Mouse (Mus musculus): ENCODE results near the gene Gas7.

The Gas7 gene

DNA sequence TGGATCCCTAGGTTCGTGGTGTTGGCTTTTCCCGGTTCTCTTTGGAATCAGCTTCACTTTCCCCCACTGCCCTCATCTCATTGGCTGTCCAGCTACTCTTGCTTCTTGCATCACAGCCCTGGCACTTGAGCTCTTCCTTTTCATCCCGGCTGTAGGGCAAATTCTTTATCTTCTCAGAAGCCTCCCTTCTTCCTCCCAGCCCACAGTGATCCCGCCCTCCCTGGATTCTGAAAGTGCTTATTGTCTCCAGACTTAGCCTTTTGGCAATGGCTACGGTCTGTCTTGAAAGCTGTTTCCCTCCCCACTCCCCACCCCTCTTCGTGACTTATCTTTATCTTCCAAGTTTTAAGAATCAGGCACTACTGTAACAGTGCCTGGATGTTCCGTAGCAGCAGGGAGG, 126.3 kb downstream of the Gas7 start:
- DNase-seq: no peak

DNA sequence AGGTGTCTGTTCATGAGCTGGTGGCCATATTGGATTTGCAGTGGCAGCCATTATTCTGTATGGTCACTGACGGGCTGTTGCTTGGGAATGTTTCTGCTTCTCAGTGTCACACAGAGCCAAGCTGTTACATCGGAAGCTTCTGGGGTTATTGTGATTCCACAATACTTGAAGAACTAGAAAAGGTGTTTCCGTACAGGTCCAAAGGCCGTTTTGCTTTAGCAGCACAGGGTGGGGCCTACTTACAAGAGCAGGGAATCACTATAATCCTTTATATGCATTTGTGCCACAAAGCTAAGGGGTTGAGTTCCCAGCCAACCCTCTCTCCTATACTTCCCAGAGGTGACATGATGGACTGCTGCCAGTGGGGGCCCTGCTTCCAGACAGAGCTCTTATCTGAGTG, 127.3 kb downstream of the Gas7 start:
- no peak for DNase-seq

DNA sequence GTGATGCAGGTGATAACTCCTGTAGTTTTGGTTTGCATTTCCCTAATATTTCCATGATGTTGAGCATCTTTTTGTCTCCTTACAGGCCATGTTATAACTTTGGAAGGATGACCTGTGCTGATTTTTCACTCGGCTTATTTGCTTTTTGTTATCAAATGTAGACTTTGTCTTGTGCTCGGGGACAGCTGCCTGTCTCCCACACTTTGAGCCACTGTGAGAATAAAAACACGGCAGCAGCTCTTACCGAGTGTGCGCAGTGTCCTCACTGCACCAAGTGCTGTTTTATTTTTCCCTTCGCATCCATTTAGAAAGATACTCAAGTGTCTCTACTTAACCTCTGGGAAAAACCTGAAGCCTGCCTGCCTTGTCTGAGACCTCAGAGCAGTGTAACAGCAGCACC, 129.8 kb downstream of the Gas7 start:
- DNase-seq: no peak

DNA sequence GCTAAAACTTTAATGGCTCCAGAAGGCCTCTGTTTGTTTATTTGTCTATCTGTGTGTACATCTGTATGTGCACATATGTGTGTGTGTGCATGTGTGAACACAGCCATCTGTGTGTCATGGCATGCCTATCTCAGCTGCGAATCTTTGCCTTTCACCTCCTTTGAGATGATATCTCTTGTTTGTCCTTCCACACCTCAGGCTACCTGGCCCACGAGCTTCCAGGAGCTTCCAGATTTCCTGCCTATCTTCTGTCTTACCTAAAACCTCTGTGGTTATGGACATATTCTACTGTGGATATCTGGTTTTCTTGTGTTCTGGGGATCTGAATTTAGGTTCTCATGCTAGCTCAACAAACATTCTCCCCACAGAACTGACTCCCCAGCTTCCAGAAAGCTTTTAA, 130.4 kb downstream of the Gas7 start:
- DNase-seq: no peak

DNA sequence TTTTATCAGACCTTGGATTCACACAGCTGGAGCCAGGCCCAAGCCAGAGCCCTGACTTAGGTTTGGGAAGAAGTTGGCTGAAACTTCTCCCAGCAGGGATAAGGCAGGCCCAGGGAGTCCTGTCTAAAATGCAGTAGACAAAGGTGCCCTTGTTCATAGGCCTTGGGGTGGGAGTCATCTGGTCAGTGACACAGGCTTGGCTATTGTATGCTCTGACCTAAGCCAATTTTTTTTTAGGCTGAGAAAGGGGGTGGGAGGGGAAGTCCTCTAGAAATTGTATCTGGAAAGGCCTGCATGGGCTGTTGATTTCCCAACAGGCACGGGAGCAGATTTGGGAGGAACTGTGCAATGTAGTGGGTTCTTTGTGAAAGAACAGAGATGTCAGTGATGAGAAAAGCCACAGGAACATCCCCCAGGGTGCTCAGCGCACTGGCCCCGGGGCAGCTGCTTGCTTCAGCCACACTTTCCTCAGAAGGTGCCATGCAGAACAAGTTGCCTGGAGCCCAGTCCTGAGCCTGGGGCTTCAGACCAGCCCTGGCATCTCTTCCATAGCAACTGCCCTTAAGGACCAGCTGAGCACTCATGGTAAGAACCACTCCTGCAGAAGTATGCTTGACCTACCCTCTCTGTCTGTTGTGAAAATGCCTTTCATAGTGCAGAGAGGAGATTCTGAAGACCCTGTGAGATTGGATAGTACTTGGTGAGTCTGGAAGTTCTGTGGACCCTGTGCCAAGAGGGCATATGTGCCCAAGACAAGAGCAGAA, 131.2 kb downstream of the Gas7 start:
- no peak for DNase-seq

DNA sequence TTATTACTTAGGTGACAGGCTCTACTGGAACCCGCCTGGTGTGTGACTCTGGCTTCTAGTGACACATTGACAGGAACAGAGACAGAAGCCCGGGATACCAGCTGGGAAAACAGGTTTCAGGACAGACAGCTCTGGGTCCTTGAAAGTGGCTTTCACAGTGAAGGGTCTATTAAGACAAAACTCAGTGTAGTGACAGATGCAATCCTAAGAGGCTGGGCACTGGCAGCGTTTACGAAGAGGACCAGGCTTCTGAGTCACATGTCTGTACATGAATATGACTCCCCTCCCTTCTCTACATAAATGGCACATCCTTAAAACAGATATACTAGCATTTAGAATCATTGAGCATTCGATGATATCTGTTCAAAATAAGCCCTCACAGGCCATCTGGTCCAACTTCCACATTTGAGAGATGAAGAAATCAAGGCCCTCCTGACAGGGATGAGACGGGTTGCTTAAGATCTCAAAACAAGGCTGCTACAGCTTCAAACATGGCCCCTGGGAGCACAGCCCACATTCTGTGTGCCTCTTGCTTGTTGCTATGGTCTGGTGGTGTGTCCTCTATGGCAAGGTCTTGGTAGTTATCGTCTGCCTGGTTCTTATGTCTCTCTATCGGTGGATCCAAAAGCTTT, 133.1 kb downstream of the Gas7 start:
- DNase-seq: no peak

DNA sequence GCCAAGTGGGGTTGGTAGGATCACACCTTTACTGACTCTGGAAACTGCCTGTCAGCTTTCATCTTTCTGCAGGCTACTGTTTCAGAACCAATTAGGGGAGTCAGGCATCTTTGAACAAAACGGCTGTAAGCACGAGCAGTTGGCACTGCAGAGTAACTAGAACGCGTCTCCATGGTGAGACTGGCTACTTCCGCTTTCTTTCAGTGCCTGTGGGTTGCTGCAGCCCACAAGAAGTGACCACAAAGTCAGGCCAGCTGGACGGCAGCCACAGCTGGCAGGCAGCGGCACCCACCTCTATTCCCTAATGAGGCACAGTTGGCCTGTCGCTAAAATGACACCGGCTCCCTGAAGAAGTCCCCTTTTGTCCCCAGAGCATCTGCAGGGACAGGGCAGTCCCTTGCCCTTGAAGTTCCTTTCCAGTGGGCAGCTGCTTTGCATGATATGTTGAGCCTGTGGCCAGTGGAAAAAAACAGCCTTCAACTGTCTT, 133.6 kb downstream of the Gas7 start:
- peak; percentile 16 for DNase-seq

DNA sequence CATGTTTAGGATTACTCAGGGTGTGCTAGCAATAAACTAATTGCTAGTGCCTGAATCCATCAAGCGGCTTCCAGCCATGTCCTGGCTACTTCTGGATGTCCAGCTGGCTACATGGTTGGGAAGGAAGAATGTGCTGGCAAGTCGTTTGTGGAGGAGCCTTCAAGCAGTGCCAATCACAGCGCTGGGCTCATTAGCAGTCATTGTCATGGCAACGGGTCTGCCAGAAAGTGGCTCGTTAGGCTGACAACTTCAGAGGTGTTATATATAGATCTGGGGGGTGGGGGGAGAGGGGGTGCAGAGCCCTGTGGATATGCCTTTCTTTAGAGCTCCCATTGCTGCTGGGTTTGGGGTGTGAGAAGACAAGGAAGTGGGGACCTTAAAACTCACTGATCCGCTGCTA, 141.0 kb downstream of the Gas7 start:
- DNase-seq: no peak

DNA sequence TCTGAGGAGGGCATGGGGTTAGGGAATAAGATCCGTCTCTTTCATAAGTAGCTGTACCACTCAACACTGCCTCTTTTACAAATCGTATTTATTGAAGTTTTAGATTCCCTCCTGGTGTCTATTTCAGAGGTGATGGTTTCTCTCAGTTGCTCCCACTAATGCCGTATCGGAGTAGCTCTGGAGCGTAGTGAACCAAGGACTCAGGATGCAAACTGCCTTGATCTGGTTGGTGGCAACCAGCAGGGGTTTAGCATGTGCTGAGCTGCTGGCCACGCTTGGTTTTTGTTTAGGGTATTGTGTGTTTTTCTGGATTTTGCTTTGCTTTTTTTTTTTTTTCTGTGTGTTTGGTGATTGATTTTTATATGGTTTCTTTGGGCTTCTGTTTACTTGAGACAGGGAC, 141.6 kb downstream of the Gas7 start:
- DNase-seq: no peak

DNA sequence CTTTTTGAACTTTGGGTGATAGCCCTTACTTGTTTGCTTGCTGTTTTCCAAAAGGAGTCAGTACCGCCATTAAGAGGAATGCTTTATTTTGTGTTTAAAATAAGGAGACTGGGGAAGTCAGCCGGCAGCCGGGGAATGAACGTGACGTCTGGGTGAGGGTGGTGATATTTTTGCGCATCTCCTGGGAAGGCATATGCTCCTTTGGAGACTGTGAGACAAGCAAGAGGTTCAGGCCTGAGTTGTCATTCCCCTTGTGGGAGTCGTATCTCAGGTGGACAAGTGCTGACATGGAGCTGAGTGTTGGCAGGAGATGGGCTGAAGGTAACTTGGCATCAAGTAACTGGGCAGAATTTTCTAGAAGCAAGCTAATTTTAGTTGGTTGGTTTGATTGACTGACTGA, 142.2 kb downstream of the Gas7 start:
- no peak for DNase-seq

DNA sequence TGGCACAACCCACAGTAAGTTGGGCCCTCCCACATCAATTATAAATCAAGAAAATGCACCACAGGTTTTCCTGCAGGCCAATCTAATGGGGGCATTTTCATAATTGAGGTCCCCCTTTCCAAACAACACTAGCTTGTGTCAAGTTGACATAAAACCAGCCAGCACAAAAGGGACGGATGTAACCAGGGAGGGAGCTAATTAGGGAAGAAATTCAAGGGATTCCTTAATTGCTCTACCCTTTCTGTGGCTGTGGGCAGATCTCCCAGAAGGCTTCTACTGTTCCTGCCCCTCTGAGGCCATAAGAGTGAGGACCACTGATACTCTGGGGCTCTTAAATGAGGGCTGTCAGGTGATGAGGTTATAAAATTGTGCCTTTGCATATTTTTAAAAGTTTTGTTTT, 143.9 kb downstream of the Gas7 start:
- no peak for DNase-seq

DNA sequence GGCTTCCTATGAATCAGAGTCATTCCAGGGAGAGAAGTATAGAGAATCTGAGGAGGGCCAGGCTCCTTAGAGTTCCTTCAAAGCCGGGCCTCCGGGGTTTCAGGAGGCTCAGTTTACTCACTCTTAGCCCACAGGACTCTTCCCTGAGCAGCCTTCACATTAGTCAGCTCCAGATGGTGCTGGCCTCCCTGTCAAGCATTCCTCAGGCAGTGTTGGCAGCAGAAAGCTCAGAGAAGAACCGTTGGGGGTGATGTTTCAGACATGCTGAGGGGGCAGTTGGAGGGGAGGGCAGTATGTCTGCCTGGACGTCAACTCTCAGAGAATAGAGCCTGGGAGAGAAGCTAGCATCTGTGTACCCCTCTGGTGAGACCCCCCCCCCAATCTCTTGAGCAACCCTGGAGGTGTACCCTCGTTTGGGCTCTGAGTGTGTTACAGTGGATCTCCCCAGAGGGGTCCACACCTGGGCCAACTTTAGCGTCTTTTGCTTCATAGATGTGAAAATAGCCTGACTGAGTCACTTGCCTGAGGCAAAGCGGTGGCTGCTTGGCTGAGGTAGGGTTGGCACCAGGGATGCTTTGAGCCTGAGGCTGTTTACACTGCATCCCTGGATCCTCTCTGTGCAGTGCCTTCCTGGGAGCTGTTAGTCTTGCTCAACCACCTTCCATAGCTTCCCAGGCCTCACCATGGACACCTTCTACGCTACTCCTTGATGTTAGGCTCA, 145.6 kb downstream of the Gas7 start:
- DNase-seq: no peak

DNA sequence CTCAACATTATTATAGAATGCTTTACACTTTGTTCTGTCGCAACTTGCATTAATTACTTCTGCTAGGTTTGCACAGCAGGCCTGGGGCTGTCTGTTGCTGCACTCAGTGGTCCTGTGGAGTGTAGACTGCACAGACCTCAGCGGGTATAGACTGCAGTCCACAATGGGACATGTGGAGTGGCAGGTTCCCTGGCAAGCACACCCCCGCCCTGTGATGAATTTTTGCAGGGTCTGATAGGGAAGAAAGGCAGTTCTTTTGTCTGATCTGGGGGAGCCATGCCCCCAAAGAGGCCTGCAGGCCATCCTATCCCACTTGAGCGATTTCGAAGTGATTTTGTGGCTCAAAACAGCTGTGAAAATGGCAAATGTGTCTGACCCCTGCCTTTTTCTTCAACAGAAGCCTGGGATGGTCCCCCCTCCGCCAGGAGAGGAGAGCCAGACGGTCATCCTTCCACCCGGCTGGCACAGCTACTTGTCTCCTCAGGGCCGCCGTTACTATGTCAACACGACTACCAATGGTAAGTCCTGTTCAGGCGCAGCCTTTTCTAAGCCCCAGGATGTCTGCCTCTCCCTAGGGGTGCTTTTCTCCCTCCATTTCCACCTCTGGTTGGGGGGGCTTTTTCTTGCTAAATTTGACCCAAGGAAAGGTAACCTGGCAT, 147.6 kb downstream of the Gas7 start:
- DNase-seq: no peak

DNA sequence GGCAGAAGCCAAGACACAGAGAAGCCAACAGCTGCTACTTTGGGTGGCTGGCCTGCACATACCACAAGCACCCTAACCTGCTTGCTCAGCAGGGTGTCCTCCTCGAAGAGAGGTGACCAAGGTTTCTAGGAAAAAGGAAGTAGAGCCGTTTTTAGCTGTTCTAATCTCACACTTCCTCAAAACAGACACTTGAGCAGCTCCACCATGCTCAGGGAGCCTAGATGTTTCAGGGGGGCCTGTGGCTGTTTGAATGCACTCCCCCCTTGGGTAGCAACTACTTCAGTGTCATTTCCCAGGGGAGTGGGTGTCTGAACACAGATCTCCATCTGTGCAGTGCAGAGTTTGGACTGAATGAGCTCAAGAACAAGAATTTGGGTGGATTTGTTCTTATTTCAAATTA, 149.2 kb downstream of the Gas7 start:
- no peak for DNase-seq

DNA sequence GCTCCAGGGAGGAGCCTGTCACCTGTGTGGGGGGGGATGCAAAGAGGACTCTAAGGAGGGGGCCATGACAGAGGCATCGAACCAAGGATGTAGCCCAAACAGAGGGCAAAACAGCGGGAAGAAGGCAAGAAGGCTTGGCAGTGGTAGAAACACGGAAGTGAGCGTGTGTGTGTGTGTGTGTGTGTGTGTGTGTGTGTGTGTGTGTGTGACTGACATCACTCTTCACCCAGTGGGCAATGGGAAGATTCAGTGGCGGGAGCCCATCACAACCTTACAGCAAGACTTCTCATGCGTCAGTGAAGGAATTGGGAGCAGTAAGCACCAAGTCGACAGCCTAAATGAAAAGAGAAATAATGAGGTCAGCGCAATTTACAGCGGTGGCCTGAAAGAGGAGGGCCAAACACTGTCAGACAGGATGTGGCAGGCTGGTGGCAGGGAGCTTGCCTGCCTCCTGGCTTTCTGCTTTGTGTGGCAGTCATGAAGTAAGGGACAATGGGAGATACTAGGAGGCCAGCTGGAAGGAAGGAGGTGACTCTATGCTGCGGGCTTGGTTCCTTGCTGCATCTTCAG, 153.0 kb downstream of the Gas7 start:
- DNase-seq: no peak

DNA sequence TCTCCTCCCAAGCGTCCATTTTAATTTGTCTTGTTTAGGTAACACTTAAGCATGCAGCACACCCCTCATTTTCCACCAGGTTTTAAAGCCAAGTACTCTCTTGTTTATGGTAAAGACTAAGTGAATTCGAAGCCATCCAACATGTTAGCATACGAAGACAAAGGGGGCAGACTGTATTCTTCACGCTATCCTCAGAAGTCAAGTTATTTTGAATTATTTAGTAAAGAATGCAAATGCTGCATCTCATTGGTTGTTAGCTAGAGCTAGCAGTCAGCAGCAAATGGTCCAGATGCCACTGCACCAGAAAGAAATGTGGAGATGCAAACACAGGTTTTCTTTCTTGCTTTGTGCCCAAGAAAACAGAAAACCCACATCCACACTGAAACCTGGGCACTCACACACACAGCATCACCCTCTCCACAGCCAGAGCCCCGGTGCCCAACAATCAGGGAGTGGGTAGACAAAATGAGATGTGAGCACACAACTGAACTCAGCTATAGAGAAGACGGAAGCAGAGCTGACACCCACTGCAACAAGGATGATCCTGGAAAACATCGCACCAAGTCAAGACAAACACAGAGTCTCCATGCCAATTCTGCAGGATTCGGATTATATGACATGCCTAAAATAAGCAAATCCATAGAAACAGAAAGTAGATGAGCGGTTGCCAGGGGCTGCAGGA, 157.1 kb downstream of the Gas7 start:
- no peak for DNase-seq

DNA sequence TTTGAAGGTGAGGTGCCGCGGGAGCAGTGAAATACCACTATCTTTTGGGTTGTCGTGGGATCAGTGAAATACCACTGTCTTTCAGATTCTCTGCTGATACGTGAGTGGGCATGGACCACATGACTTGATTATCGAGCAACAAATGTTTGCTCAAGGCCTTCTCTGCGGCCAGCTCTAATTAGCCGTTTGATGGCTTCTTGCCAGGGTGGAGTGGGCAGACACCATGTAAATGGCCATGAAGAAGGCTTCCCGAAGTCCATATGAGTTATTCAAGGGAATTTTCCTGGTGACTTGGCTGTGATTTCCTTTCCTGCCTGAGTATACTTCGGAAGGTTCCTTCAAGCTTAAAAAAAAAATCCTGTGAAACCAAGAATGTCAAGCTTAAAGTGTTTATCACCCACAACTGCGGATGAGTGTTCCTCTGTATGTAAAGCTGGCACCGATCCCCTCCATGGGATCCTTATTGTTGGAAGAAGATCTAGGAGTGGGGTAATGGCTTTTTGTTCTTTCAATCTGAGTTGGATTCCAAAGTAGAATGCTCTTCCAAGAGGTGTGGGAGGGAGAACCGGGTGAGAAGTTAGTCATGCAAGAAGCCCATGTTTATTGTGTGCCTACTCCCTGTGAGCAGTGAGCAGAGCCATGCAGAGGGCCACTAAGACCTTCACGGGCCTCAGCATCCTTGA, 161.5 kb downstream of the Gas7 start:
- DNase-seq: no peak

DNA sequence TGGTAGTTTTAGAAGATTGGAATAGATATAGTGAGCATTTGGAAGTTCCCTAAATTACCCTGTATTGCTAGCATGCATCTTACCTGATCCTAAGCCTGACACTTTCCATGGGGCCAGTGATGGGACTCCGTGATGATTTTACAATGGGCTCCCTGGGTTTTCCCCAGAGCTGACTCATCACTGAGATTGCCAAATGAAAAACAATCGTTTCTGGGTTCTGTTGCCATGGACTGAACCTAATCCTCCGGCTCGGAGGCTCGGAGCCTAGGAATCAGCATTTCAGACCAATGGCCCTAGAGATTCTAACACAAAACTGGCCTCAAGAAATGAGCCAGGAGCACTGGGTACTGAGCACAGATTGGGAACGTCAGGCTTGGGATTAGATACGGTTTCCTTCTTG, 167.1 kb downstream of the Gas7 start:
- no peak for DNase-seq

DNA sequence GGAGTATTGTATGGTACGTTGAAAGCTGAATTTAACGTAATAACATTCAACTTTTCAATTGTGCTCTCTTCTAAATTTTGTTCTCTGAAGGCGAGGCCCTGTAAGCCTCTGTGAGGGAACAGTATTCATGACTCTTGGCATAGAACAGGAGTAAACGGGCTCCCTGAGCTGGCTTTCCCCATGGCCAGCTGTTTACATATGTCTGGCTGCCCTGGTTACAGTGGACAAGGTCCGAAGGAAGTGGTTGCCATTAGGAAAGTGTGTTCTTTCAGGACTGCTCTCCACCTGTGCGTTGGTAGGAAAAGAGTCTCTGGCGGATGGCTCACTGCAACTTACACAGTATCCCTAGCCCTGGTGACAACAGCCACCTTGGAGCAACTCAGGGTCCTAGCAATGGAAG, 171.9 kb downstream of the Gas7 start:
- no peak for DNase-seq

DNA sequence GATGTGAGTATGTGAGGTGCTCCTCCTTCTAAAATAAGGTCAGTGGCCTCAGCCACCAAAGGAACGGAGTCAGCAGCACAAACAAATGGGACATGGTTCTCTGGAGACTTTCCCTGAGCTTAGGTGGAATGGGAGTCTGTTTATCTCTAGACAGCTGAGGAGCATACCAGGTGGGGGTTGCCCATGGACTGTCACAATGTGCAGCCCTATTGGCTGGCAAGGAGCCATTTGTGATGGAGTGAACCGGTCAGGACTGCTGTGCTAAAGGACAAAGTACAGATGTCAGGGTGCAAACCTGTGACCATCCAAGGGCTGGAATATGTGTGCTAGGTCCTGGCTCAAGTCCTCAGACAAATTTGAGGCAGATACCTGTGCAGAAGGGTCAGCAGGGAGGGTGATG, 173.3 kb downstream of the Gas7 start:
- peak; percentile 43 for DNase-seq

DNA sequence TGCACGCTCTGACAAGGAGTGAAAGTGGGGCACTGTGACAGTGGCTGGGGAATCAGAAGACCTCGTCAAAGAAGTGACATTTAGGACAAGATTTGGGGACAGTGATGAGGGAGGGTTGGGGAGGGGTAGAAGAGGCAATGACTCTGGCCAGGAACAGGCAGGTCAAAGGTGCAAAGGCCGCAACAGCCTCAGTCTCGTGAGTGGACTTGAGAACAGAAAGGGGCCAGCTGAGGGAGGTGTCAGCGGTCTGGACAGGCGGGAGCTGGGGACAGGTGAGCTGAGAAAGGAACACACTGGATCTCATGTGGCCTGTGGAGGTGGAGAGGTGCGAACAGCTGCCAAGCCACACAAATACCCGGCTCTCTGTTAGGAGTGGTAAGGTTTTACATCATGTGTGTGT, 177.7 kb downstream of the Gas7 start:
- DNase-seq: no peak

DNA sequence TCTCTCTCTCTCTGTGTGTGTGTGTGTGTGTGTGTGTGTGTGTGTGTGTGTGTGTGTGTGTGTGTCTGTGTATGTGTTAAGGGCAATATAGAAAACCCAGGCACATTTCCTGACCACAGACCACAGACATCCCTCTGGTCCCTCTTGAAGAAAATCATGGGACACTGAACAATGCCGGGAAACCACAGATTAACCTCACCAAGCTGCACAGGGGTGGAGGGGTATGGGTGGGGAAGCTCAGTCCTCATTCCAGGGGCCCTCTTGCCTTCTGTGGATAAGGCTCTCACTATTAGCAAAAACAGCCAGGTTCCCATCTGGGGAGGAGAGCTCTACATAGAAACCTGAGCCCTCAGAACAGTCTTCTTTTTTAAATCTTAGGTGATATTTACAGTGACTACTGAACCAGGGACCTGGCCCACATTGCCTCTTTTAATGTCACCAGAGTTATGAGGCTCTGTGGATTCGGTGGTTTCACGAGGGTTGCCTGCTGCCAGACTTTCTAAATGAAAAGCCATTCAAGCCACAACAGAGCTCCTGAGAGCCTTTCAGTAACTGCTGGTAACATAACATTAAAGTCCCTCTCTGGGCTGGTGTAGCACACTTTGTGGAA, 178.5 kb downstream of the Gas7 start:
- DNase-seq: no peak

All from kidney, adult 18-20 months (tissue).